Mouse (Mus musculus) erythroblast, embryonic 14.5 days (primary cell): Measurements from ENCODE around the gene Fam71e2.
A peak's percentile ranks its signal among the peaks of the same experiment; 100 is the strongest.

ENCODE experiments used
- GATA1 ChIP-seq: IDR thresholded peaks from 2 replicates; pipeline ENCODE4 v1.6.1; 2012; ENCODE audit warnings: low read length, inconsistent platforms, mixed read lengths
- TAL1 ChIP-seq: IDR thresholded peaks from 3 replicates; pipeline ENCODE4 v1.6.1; 2012; ENCODE audit warnings: low read length, inconsistent platforms, mixed read lengths

- TF ChIP-seq GATA1 (peak; percentile 74), TAL1 (peak; percentile 77)
Observed at GRCm38 (mm10) chr7:4743354-4743753, 27.7 kb downstream of the Fam71e2 start.
